Mouse (Mus musculus) limb, embryonic 13.5 days (tissue): ENCODE results near the gene Slu7. TPM values are rescaled to one million over a fixed set of nuclear protein-coding genes. Genes with fewer than 3 reads are reported as not detected.

Experiments
- ATAC-seq: fragments of 200-750 bp; cut with Nextera tagmentation; 2 replicates; pipeline ENCODE4 v1.8.0; 2017; ENCODE audit warnings: low read depth, moderate number of reproducible peaks, moderate TSS enrichment; ENCODE audit not compliant: low FRiP score
- H3K27ac ChIP-seq: fragments of 300-500 bp; sonication (generic); 2 replicates; pipeline ENCODE4 v1.5.1; 2015; ENCODE audit warnings: inconsistent platforms, mild to moderate bottlenecking, moderate library complexity
- H3K27me3 ChIP-seq: fragments of 300-500 bp; sonication (generic); 2 replicates; pipeline ENCODE4 v1.6.1; 2015; ENCODE audit warnings: mild to moderate bottlenecking, inconsistent platforms
- H3K36me3 ChIP-seq: fragments of 300-500 bp; sonication (generic); 2 replicates; pipeline ENCODE4 v1.6.1; 2015; ENCODE audit warnings: inconsistent platforms, mild to moderate bottlenecking, moderate library complexity
- H3K4me1 ChIP-seq: fragments of 300-500 bp; sonication (generic); 2 replicates; pipeline ENCODE4 v1.6.1; 2015; ENCODE audit warnings: inconsistent platforms
- H3K4me2 ChIP-seq: fragments of 300-500 bp; sonication (generic); replicated peaks from 2 replicates; pipeline ENCODE4 v1.6.1; 2015; ENCODE audit warnings: inconsistent platforms, mild to moderate bottlenecking, moderate library complexity
- H3K4me3 ChIP-seq: fragments of 300-500 bp; sonication (generic); 2 replicates; pipeline ENCODE4 v1.5.1; 2015; ENCODE audit warnings: moderate library complexity, mild to moderate bottlenecking, inconsistent platforms
- H3K9ac ChIP-seq: fragments of 300-500 bp; sonication (generic); 2 replicates; pipeline ENCODE4 v1.6.1; 2015; ENCODE audit warnings: mild to moderate bottlenecking, inconsistent platforms
- H3K9me3 ChIP-seq: fragments of 300-500 bp; sonication (generic); 2 replicates; pipeline ENCODE4 v1.6.1; 2016; ENCODE audit warnings: inconsistent platforms
- WGBS: fragments of 180-500 bp; shearing (Covaris S2); methylation state at CpG from one replicate; pipeline ENCODE4 v1.1.7; 2015; 5-methylcytosine and 5-hydroxymethylcytosine counted together
- polyA plus RNA-seq: library from polyadenylated mRNA; unstranded; fragments of >200 nt; fragmentation: Nextera tagmentation; extraction: Ambion mirVana; gene quantifications from 2 replicates; pipeline ENCODE4 v1.2.1, GENCODE M21; 2015

The Slu7 gene
- polyA plus RNA-seq, 1 experiment from 2014 or later = 62.9 TPM

GRCm38 (mm10) chr11:43495532-43495931 lies 62.0 kb downstream of the Slu7 start:
- no peak overlapping the region for H3K4me2 ChIP-seq
- 59% methylated on average over 3 of the region's 3 CpGs for WGBS
- no peaks in the 10 kb centered on the region for H3K4me1 ChIP-seq
- H3K9me3 ChIP-seq = no peaks in the 10 kb centered on the region; the same call in 1 of the 2 replicates
- H3K27me3 ChIP-seq = no peaks in the 10 kb centered on the region
- no peak overlapping the region for H3K27ac ChIP-seq
- H3K4me3 ChIP-seq = no peak overlapping the region
- ATAC-seq = no peak
- no peak overlapping the region for H3K9ac ChIP-seq
- no peaks in the 10 kb centered on the region for H3K36me3 ChIP-seq

Other genes starting within 250 kb of the Slu7 start
- gene Pttg1, start 7.5 kb upstream of the Slu7 start, polyA plus RNA-seq = 100 and 104 TPM in 2 replicates
- gene C1qtnf2, start 40.5 kb downstream of the Slu7 start, polyA plus RNA-seq = 19.9 and 20.1 TPM in 2 replicates
- 12.9 and 14.4 TPM in 2 replicates for gene Ccnjl, start 95.0 kb downstream of the Slu7 start, polyA plus RNA-seq
- gene 4933415A04Rik, start 153.3 kb downstream of the Slu7 start, polyA plus RNA-seq = 4.7 and 5.2 TPM in 2 replicates
- gene Fabp6, start 167.8 kb downstream of the Slu7 start, polyA plus RNA-seq = not detected in 2 replicates
- 27.7 and 28.8 TPM in 2 replicates for gene Pwwp2a, start 248.3 kb downstream of the Slu7 start, polyA plus RNA-seq